Mouse (Mus musculus): ENCODE measurements around the gene Sertad4. TPM values are rescaled to one million over a fixed set of nuclear protein-coding genes. Genes with fewer than 3 reads are reported as not detected.
A peak's percentile ranks its signal among the peaks of the same experiment; 100 is the strongest.

Gene Sertad4
- polyA plus RNA-seq, 1 experiment from 2014 or later: 9.4 TPM

- peak overlapping the region; percentile 96 for H3K27ac ChIP-seq (ENCODE audit: low read length)
- H3K9me3 ChIP-seq (ENCODE audit: control insufficient read depth, low read length): no peaks in the 10 kb centered on the region
- H3K9ac ChIP-seq (ENCODE audit: low read length): peak overlapping the region; percentile 87
- H3K27me3 ChIP-seq (ENCODE audit: control insufficient read depth, insufficient read depth, low read depth, low read length): peaks cover 3% of the 10 kb centered on the region; the same call in 1 of the 2 replicates
- peak; percentile 65 for ATAC-seq (ENCODE audit: low read depth)
- H3K4me3 ChIP-seq (ENCODE audit: low read length): peak overlapping the region; percentile 82
- peak overlapping the region; percentile 87 for H3K4me2 ChIP-seq (ENCODE audit: low read depth, low read length)
- 0% methylated on average over 25 of the region's 45 CpGs for WGBS
- H3K36me3 ChIP-seq (ENCODE audit: control insufficient read depth, insufficient read depth, low read length): no peaks in the 10 kb centered on the region
- peaks cover 45% of the 10 kb centered on the region for H3K4me1 ChIP-seq (replicated peaks; ENCODE audit: control insufficient read depth, insufficient read depth, low read length)
Observed at GRCm38 (mm10) chr1:192854819-192855271, 711 bp downstream of the Sertad4 start.

- peak overlapping the region; percentile 87 for H3K4me2 ChIP-seq (ENCODE audit: low read depth, low read length)
- WGBS: 6% methylated on average over 19 of the region's 19 CpGs
- no peaks in the 10 kb centered on the region for H3K9me3 ChIP-seq (ENCODE audit: control insufficient read depth, low read length)
- H3K36me3 ChIP-seq (ENCODE audit: control insufficient read depth, insufficient read depth, low read length): peaks cover 3% of the 10 kb centered on the region
- H3K27ac ChIP-seq (ENCODE audit: low read length): peak overlapping the region; percentile 96
- peak overlapping the region; percentile 87 for H3K9ac ChIP-seq (ENCODE audit: low read length)
- peak overlapping the region; percentile 82 for H3K4me3 ChIP-seq (ENCODE audit: low read length)
- peaks cover 3% of the 10 kb centered on the region; the same call in 1 of the 2 replicates for H3K27me3 ChIP-seq (ENCODE audit: control insufficient read depth, insufficient read depth, low read depth, low read length)
- peak; percentile 0; the same call in 1 of the 2 replicates for ATAC-seq (ENCODE audit: low read depth)
- H3K4me1 ChIP-seq (replicated peaks; ENCODE audit: control insufficient read depth, insufficient read depth, low read length): peaks cover 47% of the 10 kb centered on the region
Observed at GRCm38 (mm10) chr1:192853988-192854818, 1.4 kb downstream of the Sertad4 start.

- WGBS: 51% methylated on average over 2 of the region's 2 CpGs
- Histone ChIP-seq H3K4me2 (ENCODE audit: low read depth, low read length) (peak overlapping the region; percentile 87), H3K9me3 (ENCODE audit: control insufficient read depth, low read length) (no peaks in the 10 kb centered on the region), H3K27me3 (ENCODE audit: control insufficient read depth, insufficient read depth, low read depth, low read length) (peaks cover 3% of the 10 kb centered on the region; the same call in 1 of the 2 replicates), H3K9ac (ENCODE audit: low read length) (no peak overlapping the region), H3K27ac (ENCODE audit: low read length) (no peak overlapping the region), H3K4me1 (replicated peaks; ENCODE audit: control insufficient read depth, insufficient read depth, low read length) (peaks cover 47% of the 10 kb centered on the region), H3K4me3 (ENCODE audit: low read length) (peak overlapping the region; percentile 82), H3K36me3 (ENCODE audit: control insufficient read depth, insufficient read depth, low read length) (peaks cover 11% of the 10 kb centered on the region)
- no peak for ATAC-seq (ENCODE audit: low read depth)
Observed at GRCm38 (mm10) chr1:192853429-192853828, 2.1 kb downstream of the Sertad4 start.

- H3K4me1 ChIP-seq (replicated peaks; ENCODE audit: control insufficient read depth, insufficient read depth, low read length): peaks cover 47% of the 10 kb centered on the region
- peaks cover 18% of the 10 kb centered on the region for H3K36me3 ChIP-seq (ENCODE audit: control insufficient read depth, insufficient read depth, low read length)
- H3K4me2 ChIP-seq (ENCODE audit: low read depth, low read length): peak overlapping the region; percentile 35
- no peaks in the 10 kb centered on the region for H3K9me3 ChIP-seq (ENCODE audit: control insufficient read depth, low read length)
- peak overlapping the region; percentile 65 for H3K27ac ChIP-seq (ENCODE audit: low read length)
- no peak for ATAC-seq (ENCODE audit: low read depth)
- H3K4me3 ChIP-seq (ENCODE audit: low read length): peak overlapping the region; percentile 8; the same call in 1 of the 2 replicates
- H3K27me3 ChIP-seq (ENCODE audit: control insufficient read depth, insufficient read depth, low read depth, low read length): no peaks in the 10 kb centered on the region
- H3K9ac ChIP-seq (ENCODE audit: low read length): no peak overlapping the region; the same call in 1 of the 2 replicates
Observed at GRCm38 (mm10) chr1:192852047-192852446, 3.5 kb downstream of the Sertad4 start.

- H3K27ac ChIP-seq (ENCODE audit: low read length): peak overlapping the region; percentile 65
- H3K36me3 ChIP-seq (ENCODE audit: control insufficient read depth, insufficient read depth, low read length): peaks cover 21% of the 10 kb centered on the region
- H3K27me3 ChIP-seq (ENCODE audit: control insufficient read depth, insufficient read depth, low read depth, low read length): no peaks in the 10 kb centered on the region
- peak overlapping the region; percentile 35 for H3K4me2 ChIP-seq (ENCODE audit: low read depth, low read length)
- no peak overlapping the region; the same call in 1 of the 2 replicates for H3K9ac ChIP-seq (ENCODE audit: low read length)
- H3K4me1 ChIP-seq (replicated peaks; ENCODE audit: control insufficient read depth, insufficient read depth, low read length): peaks cover 47% of the 10 kb centered on the region
- ATAC-seq (ENCODE audit: low read depth): peak; percentile 49
- WGBS: 13% methylated on average over 6 of the region's 6 CpGs
- H3K4me3 ChIP-seq (ENCODE audit: low read length): peak overlapping the region; percentile 8; the same call in 1 of the 2 replicates
- no peaks in the 10 kb centered on the region for H3K9me3 ChIP-seq (ENCODE audit: control insufficient read depth, low read length)
Observed at GRCm38 (mm10) chr1:192851640-192852039, 3.9 kb downstream of the Sertad4 start.

- 10% methylated on average over 2 of the region's 2 CpGs for WGBS
- Histone ChIP-seq H3K27ac (ENCODE audit: low read length) (peak overlapping the region; percentile 65), H3K27me3 (ENCODE audit: control insufficient read depth, insufficient read depth, low read depth, low read length) (no peaks in the 10 kb centered on the region), H3K4me3 (ENCODE audit: low read length) (no peak overlapping the region), H3K4me2 (ENCODE audit: low read depth, low read length) (peak overlapping the region; percentile 32), H3K9ac (ENCODE audit: low read length) (no peak overlapping the region), H3K4me1 (replicated peaks; ENCODE audit: control insufficient read depth, insufficient read depth, low read length) (peaks cover 43% of the 10 kb centered on the region), H3K36me3 (ENCODE audit: control insufficient read depth, insufficient read depth, low read length) (peaks cover 21% of the 10 kb centered on the region), H3K9me3 (ENCODE audit: control insufficient read depth, low read length) (no peaks in the 10 kb centered on the region)
- no peak for ATAC-seq (ENCODE audit: low read depth)
Observed at GRCm38 (mm10) chr1:192851126-192851525, 4.4 kb downstream of the Sertad4 start.

GRCm38 (mm10) chr1:192849616-192850015 lies 5.9 kb downstream of the Sertad4 start:
- Histone ChIP-seq H3K27me3 (ENCODE audit: control insufficient read depth, insufficient read depth, low read depth, low read length) (no peaks in the 10 kb centered on the region), H3K9ac (ENCODE audit: low read length) (no peak overlapping the region), H3K4me2 (ENCODE audit: low read depth, low read length) (no peak overlapping the region), H3K27ac (ENCODE audit: low read length) (no peak overlapping the region), H3K4me1 (replicated peaks; ENCODE audit: control insufficient read depth, insufficient read depth, low read length) (peaks cover 40% of the 10 kb centered on the region), H3K9me3 (ENCODE audit: control insufficient read depth, low read length) (no peaks in the 10 kb centered on the region), H3K36me3 (ENCODE audit: control insufficient read depth, insufficient read depth, low read length) (peaks cover 21% of the 10 kb centered on the region), H3K4me3 (ENCODE audit: low read length) (no peak overlapping the region)
- WGBS: 34% methylated on average over 5 of the region's 5 CpGs
- peak; percentile 48 for ATAC-seq (ENCODE audit: low read depth)

- 69% methylated on average over 3 of the region's 3 CpGs for WGBS
- Histone ChIP-seq H3K27ac (ENCODE audit: low read length) (no peak overlapping the region), H3K9me3 (ENCODE audit: control insufficient read depth, low read length) (no peaks in the 10 kb centered on the region), H3K9ac (ENCODE audit: low read length) (no peak overlapping the region), H3K36me3 (ENCODE audit: control insufficient read depth, insufficient read depth, low read length) (peaks cover 24% of the 10 kb centered on the region), H3K4me3 (ENCODE audit: low read length) (no peak overlapping the region), H3K4me2 (ENCODE audit: low read depth, low read length) (no peak overlapping the region), H3K4me1 (replicated peaks; ENCODE audit: control insufficient read depth, insufficient read depth, low read length) (peaks cover 22% of the 10 kb centered on the region), H3K27me3 (ENCODE audit: control insufficient read depth, insufficient read depth, low read depth, low read length) (no peaks in the 10 kb centered on the region)
- ATAC-seq (ENCODE audit: low read depth): no peak
Observed at GRCm38 (mm10) chr1:192847254-192847653, 8.3 kb downstream of the Sertad4 start.

- H3K4me1 ChIP-seq (replicated peaks; ENCODE audit: control insufficient read depth, insufficient read depth, low read length): no peaks in the 10 kb centered on the region; the same call in 1 of the 2 replicates
- no peaks in the 10 kb centered on the region for H3K27me3 ChIP-seq (ENCODE audit: control insufficient read depth, insufficient read depth, low read depth, low read length)
- peak; percentile 64 for ATAC-seq (ENCODE audit: low read depth)
- H3K9ac ChIP-seq (ENCODE audit: low read length): no peak overlapping the region
- peaks cover 3% of the 10 kb centered on the region for H3K36me3 ChIP-seq (ENCODE audit: control insufficient read depth, insufficient read depth, low read length)
- WGBS: 48% methylated on average over 9 of the region's 9 CpGs
- H3K4me3 ChIP-seq (ENCODE audit: low read length): no peak overlapping the region
- no peaks in the 10 kb centered on the region for H3K9me3 ChIP-seq (ENCODE audit: control insufficient read depth, low read length)
- no peak overlapping the region for H3K27ac ChIP-seq (ENCODE audit: low read length)
- H3K4me2 ChIP-seq (ENCODE audit: low read depth, low read length): no peak overlapping the region
Observed at GRCm38 (mm10) chr1:192841094-192841813, 14.3 kb downstream of the Sertad4 start.
